Mouse (Mus musculus) kidney, adult 8-10 months (tissue): ENCODE measurements around the gene Fbxo46.
A peak's percentile ranks its signal among the peaks of the same experiment; 100 is the strongest.
"Not testable (repeated sequence)": the region's sequence is repeated elsewhere in the genome, so short reads cannot be mapped to it uniquely, and the experiment has no call there.

Experiments
- DNase-seq, 2 experiments: peaks; one replicate each; pipeline ENCODE4 v3.0.0; 2022

Gene Fbxo46

DNA sequence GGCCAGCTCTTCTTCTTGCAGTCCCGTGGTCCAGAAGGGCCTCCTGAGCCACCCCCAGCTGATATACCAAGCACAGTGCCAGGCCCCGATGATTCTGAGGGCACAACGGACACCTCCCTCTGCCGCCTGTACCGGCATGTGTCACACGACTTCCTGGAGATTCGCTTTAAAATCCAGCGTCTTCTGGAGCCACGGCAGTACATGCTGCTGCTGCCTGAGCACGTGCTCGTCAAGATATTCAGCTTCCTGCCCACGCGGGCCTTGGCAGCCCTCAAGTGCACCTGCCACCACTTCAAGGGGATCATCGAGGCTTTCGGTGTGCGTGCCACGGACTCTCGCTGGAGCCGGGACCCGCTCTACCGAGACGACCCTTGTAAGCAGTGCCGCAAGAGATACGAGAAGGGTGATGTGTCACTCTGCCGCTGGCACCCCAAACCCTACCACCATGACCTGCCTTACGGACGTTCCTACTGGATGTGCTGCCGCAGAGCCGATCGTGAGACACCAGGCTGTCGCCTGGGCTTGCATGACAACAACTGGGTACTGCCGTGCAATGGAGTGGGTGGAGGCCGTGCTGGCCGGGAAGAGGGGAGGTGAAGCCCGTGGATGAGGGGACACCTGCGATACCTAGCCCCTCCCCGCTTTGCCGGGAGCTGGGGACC lies 17.1 kb downstream of the Fbxo46 start:
- no peak for DNase-seq

DNA sequence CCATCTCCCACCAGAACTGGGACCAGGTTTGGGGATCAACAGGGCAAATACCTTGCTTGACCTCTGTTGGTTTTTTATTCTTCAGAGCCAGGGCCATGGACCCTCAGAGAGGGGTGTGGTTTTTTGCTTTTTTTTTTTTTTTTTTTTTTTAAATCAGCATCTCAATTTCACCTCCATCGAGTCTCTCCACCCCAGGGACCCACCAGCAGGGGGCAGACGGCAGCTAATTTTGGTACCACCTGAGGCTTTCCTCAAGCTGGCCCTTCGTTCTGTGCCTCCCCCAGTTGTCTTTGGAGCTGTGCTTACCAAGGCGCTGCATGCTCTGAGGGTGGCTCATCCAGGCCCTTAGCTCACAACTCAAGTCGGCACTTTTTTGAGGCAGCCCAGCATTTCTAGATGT lies 17.7 kb downstream of the Fbxo46 start:
- DNase-seq = peak in 1 of 2 experiments; percentile 53

DNA sequence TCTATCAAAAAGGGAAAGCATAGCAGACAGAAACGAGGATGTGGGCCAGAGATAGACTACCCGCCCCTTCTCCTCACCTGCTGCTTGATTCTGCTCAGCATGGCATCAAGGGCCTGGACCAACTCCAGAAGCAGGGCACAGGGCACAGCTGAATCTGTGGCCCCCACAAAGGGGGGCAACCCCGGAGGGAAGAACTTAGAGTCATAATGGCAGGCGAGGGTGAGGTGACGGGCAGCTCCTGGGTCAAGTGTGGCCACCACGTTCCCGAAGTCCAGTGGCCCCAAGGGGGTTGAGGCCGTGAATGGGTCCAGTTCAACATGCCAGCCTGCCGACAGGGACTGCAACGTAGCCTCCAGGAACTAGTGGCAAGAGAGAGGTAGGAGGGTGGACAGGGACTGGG lies 27.1 kb downstream of the Fbxo46 start:
- no peak for DNase-seq

DNA sequence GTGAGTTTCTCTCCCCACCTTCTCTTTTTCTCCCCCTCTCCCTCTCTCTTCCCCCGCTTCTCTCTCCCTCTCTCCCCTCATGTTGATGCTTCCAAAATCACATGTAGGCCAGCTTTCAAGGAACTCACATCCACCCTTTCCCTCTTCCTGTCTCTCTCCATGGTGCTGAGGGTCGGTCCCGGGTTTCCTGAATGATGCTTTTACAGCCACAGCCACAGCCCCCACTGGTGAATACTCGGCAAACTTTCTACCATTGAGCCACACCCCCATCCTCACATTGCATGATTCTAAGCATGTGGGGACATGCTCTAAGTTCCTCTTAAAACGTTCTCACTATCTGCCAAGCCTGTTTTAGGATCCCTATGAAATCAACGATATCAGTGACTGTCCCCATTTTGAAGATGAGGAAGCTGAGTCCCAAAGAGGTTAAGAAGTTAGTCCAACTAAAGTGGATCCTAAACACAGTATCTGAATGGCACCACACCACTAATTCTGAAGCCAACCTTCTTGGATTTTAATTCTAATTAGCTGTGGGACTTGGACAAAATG lies 27.9 kb downstream of the Fbxo46 start:
- DNase-seq = no peak

DNA sequence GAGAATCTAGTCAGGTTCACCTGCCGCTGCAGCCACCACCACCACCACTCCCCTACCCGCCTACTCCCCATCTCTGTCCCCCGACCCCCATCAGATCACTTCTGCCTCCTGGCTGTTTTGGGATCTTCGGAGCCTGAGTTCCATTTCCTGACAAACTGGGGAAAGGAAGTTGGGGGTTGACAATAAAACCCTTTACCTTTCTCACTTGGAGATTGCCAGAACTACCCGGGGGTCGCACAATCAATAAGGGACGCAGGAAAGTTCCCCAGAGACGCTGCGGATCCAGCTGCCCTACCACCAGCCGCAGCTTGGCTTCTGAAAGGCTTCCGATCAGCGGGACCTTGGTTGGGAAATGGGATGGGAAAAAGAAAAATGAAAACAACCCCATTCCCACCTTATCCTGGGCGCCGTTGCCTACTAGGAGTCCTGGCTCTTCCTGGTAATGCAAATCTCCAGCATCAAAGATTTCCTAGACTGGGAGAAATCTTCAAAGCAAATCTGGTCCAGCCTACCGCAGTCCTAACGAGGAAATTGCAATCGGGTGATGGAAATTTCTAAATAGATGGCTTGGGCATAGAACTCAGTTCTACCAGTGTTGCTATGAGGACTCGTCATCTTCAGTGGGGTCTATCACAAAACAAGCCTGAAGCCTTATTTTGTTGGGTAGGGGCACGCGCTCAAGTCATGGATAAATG lies 28.7 kb downstream of the Fbxo46 start:
- DNase-seq = no peak

DNA sequence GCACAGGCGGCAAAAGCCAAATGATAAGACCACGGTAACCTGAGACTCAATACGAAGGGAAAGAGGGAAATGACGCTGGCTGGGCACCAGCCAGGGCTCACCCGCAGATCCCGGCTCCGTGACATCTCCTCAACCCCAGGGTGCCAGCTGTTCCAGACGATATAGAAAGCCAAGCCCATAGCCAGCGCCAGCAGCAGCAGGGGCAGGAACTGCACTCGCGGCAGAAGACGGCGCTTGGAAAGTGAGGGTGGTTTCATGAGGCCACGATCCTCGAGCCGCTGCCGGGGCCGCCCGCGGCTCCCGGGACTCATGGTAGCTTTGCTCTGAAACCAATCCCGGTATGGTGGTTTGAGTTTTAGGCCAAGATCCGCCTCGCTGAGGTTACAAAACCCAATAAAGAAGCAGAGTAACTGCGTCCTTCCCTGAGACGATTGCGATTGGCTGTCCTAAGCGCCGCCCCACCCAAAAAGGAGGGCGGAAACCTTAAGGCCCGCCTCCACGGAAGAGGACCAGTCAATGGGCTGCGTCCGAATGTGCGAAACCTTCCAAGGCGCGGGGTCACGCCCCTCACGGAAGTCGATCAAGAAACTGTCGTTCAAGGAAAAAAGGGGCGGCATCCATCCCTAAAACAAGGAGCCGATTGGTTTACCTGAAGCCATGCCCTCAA lies 29.3 kb downstream of the Fbxo46 start, which contains the start of gene Qpctl:
Gene Qpctl, minus strand, starts transcription at position 417 of the 667 bp plus-strand sequence.
- peak; percentile 99 to 100 for DNase-seq

DNA sequence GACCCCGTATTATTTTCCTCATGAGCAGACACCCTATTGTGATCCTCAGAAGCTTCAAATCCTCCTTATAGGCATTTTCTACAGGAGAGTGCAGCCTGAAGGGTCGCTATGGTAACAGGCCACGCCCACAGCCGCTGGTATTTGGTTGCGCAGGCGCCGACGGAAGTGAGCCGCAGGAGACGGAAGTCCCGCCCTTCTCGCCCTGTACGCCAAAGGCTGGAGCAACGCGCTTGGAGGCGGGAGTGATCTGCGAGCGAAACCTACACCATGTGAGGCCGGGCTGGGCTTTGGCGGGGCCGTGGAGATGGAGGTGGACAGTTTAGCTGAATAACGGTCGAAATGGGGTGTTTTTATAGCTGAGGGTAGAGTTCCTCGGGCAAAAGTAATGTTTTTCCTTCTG lies 30.0 kb downstream of the Fbxo46 start, which contains the start of gene Snrpd2:
Gene Snrpd2, plus strand, starts transcription at position 97 of the 400 bp plus-strand sequence.
- DNase-seq = peak; percentile 94 to 97

DNA sequence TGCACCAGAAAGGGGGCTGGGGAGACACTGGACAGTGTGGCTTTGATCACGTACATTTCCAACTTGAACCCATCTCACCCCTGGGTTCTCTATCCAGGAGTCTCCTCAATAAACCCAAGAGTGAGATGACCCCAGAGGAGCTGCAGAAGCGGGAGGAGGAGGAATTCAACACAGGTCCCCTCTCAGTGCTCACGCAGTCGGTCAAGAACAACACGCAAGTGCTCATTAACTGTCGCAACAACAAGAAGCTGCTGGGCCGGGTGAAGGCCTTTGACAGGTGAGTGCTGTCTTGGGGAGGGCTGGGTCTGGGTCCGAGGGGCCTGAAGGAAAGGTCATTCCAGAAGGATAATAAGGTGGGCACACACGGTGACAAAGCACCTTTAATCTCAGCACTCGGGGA lies 31.5 kb downstream of the Fbxo46 start:
- DNase-seq = not testable (repeated sequence)

DNA sequence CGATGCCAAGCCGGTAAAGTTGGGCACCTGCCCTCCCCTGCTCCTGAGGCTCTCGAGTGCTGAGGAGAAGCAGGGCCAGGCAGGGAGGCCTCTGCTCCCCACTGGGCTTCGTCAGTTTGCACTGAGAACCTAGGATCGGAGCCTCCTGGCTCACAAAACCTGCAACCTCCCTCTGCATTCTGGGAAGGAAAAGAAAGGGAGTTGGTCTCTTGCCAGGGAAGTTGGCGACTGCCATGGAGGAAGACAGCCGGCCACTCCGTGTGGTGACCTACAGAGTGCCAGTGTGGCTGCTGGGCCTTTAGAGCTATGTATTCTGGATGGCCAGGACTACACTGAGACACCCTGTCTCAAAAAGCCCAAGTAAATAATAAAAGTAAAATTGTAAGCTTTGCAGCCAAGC lies 35.1 kb downstream of the Fbxo46 start:
- no peak for DNase-seq

DNA sequence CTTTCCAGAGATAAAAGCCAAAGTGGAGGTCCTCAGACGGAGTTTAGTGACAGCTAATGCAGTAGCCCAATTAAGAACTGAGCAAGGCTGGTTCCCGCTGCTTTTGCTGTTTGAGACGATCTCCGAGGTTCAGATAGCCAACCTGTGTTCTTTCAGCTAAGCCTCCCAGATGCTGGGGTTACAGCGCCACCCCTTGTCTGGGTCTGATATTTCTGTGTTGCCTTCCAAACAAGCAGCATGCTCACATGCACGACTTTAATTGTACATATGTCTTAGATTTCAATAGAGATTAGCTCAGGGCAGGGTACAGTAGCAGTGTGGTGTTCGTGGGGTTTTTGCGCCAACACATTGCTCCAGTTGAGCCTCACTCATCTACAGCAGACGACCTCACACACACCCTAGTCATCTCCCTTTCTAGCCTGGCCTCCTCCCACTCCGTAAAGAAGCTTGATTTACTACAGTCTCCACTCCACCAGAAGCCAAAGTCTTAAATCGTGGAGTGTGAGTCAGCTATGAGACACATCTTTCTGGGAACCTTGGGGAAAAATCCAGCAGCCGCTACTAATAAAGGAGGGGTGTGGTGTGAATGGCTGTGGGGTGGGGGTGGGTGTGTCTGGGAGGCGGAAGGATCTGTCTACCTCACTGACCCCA lies 36.3 kb downstream of the Fbxo46 start:
- no peak for DNase-seq

DNA sequence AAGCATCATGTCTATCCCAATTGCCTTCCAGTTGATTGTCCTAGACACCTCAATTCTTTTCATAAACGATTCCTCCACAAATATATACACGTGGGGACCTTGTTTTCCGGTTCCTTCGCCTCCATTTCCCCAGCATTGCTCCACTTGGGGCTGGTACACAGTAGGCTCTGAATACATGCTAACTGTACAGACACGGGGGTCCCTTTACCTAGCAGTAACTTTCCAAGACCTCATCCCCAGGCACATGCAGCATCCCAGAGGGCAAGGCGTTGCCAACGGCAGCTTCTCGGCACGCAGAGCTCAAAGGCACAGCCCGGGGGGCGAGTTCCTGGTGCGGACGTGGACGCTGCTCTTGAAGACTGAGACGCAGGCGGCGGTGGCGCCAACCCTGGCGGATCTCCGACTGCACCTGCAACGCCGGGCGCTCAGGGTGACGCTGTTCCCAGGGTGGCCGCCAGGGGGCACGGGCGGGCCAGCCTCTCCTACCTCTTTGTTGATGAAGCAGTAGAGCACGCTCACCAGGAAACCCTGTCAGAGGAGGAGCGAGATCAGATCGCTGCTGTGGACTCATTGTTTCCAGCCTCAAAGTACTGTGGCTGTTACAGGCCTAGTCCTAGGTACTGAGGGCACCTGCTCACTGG lies 37.6 kb downstream of the Fbxo46 start:
- peak; percentile 87 to 94 for DNase-seq

DNA sequence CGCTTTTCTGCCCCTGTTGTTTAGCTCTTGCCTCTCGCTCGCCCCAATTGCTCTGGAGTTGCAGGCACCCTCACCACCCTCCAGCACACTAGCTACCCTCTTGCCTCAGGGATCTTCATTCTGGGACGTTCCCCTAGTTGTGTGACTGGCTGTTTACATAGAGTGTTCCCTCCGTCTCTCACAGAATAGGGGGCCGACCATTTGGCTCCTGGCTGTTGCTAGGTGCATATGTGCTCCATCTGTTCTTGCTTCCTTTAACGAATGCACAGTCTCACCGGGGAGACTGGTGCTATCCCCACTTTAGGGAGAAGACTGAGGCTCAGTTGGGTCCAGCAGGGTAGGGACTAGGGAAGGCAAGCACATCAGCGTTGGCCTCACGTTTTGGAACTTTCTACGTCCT lies 38.9 kb downstream of the Fbxo46 start:
- no peak for DNase-seq

DNA sequence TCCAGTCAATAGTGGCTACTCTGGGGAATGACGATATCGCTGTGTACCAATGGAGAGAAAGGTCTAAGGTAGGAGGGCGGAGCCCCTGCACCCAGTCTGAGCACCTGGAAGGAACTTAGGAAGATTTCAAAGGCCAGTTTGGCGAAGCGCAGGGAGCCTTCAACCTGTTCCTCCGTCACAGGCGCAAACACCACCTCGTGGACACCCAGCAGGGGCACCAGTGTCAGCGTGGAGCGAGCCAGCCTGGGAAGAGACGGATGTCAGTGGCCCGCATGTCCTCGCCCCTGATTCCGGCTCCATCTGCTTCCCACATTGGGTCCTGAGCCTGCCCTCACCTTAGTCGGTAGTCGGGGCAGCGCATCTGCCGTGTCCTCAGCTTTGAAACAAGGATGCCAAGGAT lies 39.8 kb downstream of the Fbxo46 start:
- no peak for DNase-seq

DNA sequence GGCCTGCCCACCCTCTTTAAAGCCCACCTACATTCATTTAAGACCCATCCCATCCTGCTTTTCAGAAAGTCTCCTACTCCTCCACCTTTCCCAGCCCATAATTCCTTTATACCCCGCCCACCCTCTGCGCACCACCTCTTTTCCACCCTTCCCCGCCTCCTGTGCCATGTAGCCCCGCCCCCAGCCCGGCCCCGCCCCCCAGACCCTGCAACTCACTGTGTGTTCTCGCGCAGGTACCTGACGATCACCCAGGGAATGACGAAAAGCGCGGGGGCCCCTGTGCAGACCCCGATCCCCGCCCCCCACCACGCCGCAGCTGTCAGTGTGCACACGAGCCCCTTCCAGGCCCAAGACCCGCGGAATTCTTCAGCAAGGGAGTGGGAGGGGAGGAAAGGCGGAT lies 40.5 kb downstream of the Fbxo46 start:
- DNase-seq = no peak

DNA sequence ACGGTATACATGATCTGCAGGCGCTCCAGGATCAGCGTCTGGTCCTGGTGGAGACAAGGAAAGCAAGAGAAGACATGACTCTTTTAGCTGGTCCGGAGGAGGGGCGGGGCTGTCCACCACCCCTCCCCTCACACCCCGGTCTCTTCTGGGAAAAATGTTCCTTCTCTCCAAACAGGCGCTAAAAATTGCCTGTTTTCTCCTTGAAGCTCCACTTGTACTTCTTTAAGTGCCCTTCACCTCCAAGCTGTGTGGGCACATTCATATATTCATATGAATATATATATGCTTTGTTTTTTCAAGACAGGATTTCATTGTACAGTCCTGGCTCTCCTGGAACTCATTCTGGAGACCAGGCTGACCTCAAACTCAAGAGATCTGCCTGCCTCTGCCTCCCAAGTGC lies 43.3 kb downstream of the Fbxo46 start:
- no peak for DNase-seq

DNA sequence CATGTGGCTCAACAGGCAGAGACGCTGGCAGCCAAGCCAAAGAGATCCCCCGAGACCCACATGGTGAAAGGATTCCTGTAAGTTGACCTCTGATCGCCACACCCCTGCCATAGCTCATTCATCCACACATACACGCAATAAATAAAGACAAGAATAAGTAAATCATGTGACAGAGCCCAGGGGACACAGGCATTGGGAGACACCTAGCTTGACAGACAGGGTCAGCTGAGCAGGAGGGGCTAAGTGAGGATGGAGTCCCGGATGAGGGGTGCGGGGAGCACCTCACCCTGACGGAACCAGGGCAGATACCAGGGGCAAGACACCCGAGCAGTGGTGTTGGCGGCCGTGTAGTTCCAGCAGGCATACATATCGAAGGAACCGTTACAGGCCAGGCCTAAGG lies 44.1 kb downstream of the Fbxo46 start:
- no peak for DNase-seq

DNA sequence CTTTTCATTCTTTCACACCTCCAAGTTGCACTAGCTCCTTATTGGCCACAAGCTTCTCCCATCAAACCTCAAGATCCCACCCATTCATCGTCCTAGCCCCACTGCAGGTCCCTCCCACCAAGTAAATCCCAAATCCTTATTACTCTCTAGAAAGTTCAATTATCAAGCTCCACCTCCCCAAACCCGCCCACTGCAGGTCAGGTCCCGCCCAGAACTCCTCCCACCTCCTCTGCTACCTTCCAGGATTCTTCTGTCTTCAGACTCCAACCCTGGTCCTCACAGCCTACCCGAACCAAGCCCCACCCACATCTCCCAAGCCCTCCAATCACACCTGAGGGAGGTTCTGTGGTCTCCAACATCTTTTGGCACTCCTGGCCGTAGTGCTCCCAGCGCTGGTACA lies 44.5 kb downstream of the Fbxo46 start:
- DNase-seq = no peak

DNA sequence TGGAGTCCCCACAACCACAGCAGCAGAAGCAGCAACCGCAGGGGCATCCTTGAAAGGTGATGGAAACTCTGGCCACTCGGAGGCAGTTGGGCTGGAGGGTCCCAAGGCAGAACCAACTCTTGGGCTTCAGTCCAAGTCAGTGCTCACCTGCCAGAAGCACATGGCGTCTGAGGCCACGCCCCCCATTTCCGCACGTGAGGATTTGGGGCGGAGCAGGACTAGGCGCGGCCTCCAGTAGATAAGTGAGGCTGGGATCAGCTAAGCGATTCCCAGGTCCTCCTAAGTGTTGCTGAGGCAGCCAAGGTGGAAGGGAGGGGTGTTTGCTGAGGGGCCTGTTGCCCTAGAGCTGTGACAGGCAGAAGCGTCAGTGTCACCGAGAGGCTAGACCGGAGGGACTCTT lies 45.3 kb downstream of the Fbxo46 start:
- DNase-seq = no peak

DNA sequence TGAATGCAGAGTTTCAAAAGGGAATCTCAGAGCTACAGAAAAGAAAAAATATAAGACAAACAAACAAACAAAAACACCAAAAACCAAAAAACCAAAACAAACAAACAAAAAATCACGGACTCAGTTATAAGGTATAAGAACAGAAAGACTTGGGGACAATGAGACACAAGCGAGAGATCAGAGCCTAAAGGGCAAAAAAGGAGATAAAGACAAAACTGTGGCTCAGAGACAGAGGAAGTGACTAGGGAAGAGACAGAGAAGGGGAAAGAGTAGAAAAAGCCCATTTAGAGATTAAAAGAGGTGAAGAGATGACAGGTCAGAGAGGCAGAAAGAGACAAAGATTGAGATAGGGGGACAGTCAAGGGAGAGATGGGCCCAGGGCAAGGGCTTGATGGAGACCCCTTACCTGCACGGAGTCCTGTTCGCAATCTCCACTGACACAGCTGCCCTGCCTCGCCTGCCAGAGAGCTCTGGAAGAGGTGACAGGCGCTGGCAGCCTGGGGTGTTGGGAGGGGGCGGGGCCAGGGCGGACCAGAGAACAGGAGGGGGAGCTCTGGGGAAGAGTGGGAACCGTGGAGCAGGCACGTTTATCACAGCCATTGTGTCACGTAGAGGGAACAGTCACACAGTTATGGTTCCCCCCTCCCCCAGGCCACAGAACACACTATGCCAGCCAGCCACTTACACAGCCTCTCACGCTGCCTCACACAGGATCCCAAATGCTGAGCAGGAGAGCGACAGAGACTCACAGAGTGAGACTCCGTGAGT lies 46.2 kb downstream of the Fbxo46 start, which contains the start of gene Gipr:
Gene Gipr, minus strand, starts transcription at position 472 of the 768 bp plus-strand sequence.
- DNase-seq = no peak

DNA sequence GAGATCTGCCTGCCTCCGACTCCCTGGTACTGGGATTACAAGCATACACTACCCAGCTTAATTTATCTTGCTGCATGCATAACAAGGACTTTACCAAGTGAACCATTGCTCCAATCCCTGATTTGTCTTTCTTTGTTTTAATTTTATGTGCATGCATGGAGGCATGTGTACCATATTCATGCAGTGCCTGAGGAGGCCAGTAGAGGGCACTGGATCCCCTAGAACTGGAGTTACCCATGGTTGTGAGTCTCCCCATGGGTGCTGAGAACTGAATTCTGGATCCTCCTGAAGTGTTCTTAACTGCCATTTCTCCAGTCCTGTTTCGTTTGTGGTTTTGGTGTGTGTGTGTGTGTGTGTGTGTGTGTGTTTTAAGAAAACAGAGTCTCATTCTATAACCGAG lies 47.3 kb downstream of the Fbxo46 start:
- DNase-seq = no peak

DNA sequence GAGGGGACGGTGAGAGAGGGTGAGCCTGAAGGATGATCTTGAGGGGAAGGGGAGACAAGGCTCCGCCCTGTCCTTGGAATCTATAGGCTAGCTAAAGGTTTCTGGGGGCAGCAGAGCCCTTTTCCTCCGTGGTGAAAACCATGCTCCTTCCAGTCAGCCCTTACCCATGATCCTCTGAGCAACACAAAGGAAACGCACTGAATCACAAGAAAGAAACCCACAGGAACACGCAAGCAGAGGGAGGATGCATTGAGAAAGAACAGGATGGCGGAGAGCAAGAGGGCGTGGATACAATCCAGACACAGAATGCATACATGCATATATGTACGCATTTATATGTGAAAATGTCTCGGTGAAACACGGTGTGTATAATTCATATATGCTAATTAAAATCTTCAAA lies 49.8 kb downstream of the Fbxo46 start:
- DNase-seq = no peak

DNA sequence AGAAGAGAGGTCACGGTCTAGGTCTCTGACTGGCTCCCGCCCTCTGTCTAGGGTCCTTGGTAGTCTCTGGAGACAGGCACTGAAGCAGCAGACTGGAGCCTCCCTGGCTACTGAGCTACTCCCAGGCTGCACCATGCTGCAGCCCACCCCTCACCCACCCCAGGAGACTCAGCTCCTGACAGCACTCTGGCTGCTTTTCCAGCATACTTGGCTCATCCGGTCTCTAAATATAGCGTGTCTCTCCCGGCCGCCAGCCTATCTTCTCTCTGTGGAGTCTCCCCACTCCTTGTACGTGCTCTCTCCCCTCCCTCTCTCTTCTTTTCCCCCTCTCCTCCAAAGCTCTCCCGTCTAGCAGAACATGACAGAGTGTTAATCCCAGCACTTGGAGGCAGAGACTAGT lies 50.5 kb downstream of the Fbxo46 start:
- DNase-seq = no peak
